Mouse (Mus musculus) gastrocnemius, postnatal 4 days (tissue): ENCODE data around the gene Ogdh. TPM values are rescaled to one million over a fixed set of nuclear protein-coding genes. Genes with fewer than 3 reads are reported as not detected.
A peak's percentile ranks its signal among the peaks of the same experiment; 100 is the strongest.
"Not testable (repeated sequence)": the region's sequence is repeated elsewhere in the genome, so short reads cannot be mapped to it uniquely, and the experiment has no call there.

Experiments used
- DNase-seq, 2 experiments: peaks; one replicate each; pipeline ENCODE4 v3.0.0; 2021 to 2022; ENCODE audit warnings: low spot score in 2 of 2, mixed read lengths in 2 of 2
- total RNA-seq, 2 experiments: library from RNA; stranded (reverse); gene quantifications; 2 replicates each; pipeline ENCODE4 v1.2.3; 2021

The Ogdh gene
- total RNA-seq, 2 experiments from 2014 or later = 340 to 351 TPM

- DNase-seq = no peak
Measured at GRCm38 (mm10) chr11:6364581-6365275, 73.3 kb downstream of the Ogdh start.

- DNase-seq = peak; percentile 52 to 74
Measured at GRCm38 (mm10) chr11:6365885-6366284, 74.5 kb downstream of the Ogdh start.

- no peak for DNase-seq
Measured at GRCm38 (mm10) chr11:6366434-6366833, 75.0 kb downstream of the Ogdh start.

DNA sequence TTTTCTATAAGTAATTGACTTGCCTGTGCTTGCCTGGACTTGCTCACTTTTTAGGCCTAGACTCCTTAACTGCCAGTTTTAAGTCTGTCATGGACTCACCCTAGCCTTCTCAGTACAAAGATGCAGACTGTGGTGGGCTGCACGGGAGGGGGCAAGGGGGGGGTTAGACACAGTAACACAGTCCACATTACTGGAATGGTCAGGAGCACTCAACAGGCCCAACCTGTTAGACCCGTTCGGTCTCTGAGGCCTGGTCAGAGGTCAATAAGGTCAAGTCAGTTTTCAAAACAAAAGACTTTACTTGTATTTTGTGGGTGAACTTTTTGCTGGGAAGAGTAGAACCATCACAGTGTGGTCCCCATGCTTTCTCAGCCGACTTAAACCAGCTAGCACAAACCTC lies 75.7 kb downstream of the Ogdh start:
- DNase-seq = no peak

DNA sequence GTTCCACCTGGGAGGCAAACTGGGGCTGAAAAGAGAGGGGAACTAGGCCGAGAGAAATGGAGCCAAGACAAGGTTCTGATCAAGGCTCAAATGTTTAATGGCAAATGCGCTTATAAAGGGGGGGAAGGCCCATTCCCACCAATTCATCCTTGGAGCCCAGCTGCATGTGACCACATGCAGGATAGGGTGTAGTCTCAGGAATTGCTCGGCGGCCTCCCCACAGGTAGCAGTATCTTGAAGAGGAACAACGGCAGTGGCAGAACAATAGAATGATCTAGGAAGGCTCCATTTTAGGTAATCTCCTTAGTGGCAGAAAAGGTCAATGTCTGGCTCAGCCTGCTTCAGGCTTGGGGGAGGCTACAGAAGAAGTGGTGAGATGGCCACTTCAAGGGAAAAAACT lies 76.6 kb downstream of the Ogdh start:
- not testable (repeated sequence) for DNase-seq

- DNase-seq = no peak
Measured at GRCm38 (mm10) chr11:6371376-6372155, 80.1 kb downstream of the Ogdh start.

GRCm38 (mm10) chr11:6372784-6373183 lies 81.4 kb downstream of the Ogdh start:
- no peak for DNase-seq

GRCm38 (mm10) chr11:6380916-6381315 lies 89.5 kb downstream of the Ogdh start:
- DNase-seq = no peak

- no peak for DNase-seq
Measured at GRCm38 (mm10) chr11:6388126-6388725, 96.8 kb downstream of the Ogdh start.

- peak; percentile 94 to 97 for DNase-seq
Measured at GRCm38 (mm10) chr11:6388726-6389413, 97.4 kb downstream of the Ogdh start, which contains the start of gene Zmiz2. TSS of gene Zmiz2 (plus strand) at chr11:6389074.

- no peak for DNase-seq
Measured at GRCm38 (mm10) chr11:6389483-6389921, 98.1 kb downstream of the Ogdh start.

- DNase-seq = no peak
Measured at GRCm38 (mm10) chr11:6390376-6391053, 99.1 kb downstream of the Ogdh start.

DNA sequence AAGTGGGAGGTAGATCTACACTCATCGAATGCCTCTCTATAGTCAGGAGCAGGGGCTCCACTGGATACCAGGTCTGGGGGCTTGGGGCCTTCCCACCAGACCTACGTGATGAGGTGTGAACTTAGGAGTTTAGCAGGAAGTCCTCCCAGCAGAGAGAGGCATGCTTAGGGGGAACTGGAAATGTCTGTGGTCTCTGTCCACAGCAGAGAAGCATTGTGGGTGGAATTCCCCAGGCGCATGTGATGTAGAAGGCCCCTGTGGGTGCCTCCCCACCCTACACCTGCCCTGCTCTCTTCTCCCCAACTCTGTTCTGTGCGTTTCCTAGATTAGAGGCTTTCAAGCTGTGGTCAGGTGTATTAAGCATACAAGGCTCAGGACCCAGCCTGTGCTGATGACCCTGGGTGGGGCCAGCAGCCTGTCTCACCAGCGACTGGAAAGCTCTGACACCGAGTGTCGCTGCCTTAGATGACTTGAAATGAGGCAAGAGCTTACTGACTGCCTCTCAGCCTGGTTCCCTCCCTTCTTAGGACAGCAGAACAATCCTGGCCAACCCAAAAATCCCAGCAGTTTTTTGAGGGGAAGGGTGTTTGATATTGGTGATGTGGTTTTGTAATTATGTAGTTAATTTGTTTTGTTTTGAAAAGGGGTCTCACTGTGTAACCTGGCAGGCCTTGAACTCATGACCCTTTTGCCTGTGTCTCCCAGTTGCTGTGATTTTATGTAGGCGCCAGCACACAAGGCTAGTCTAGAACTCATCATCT lies 100.3 kb downstream of the Ogdh start:
- DNase-seq = no peak

GRCm38 (mm10) chr11:6392857-6393256 lies 101.4 kb downstream of the Ogdh start:
- no peak for DNase-seq

GRCm38 (mm10) chr11:6393866-6394265 lies 102.4 kb downstream of the Ogdh start:
- DNase-seq = no peak

- DNase-seq = peak in 1 of 2 experiments; percentile 5
Measured at GRCm38 (mm10) chr11:6395565-6395964, 104.1 kb downstream of the Ogdh start.

- no peak for DNase-seq
Measured at GRCm38 (mm10) chr11:6398141-6398540, 106.7 kb downstream of the Ogdh start.

DNA sequence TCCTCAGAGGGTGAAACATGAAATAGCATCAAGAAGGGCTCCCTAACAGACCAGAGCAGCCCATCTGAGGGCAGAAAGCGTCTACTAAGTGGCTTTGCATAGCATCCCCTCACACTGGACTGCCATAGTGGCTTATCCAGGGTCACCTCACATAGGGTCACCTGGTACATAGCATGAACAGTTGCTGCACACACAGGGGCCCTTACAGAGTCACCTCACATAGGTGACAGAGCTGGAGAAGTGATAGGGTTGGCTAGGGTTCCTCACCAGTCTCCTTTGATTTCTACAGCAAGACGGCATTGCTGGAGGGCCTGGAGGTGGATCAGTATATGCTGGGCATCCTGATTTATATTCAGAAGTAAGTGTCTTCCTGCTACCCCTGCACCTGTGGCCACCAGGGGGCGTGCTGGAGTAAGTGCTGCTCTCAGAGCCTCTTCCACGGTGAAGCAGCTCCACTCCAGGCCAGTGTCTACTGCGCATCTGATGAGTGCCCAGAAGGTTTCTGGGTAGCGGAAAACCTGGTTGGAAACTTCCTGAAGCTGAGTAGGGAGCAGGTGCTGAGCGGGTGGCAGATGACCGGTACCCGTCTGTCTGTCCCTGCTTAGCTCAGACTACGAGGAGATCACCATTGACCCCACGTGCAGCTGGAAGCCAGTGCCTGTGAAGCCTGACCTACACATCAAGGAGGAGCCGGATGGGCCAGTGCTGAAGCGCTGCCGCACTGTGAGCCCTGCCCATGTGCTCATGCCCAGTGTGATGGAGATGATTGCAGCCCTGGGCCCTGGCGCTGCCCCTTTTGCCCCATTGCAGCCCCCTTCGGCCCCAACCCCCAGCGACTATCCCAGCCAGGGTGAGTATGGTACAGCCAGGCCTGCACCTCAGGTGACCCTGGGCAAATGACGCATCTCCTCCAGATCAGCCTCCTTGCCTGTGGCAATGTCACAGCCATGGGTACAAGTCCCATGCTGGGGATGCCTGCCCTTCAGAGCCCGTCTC lies 111.4 kb downstream of the Ogdh start:
- DNase-seq = peak in 1 of 2 experiments; percentile 68
